Mouse (Mus musculus) lung, embryonic 15.5 days (tissue): ENCODE results near the gene Zfp706. TPM values are rescaled to one million over a fixed set of nuclear protein-coding genes. Genes with fewer than 3 reads are reported as not detected.
A peak's percentile ranks its signal among the peaks of the same experiment; 100 is the strongest.

ENCODE experiments used
- ATAC-seq: fragments of 200-750 bp; cut with Nextera tagmentation; 2 replicates; pipeline ENCODE4 v1.8.0; 2017; ENCODE audit warnings: moderate number of reproducible peaks, borderline replicate concordance; ENCODE audit not compliant: low FRiP score, low TSS enrichment; ENCODE audit errors: extremely low read depth
- H3K27ac ChIP-seq: fragments of 300-500 bp; sonication (generic); 2 replicates; pipeline ENCODE4 v1.5.1; 2015; ENCODE audit warnings: moderate library complexity, mild to moderate bottlenecking, inconsistent platforms
- H3K27me3 ChIP-seq: fragments of 300-500 bp; sonication (generic); 2 replicates; pipeline ENCODE4 v1.6.1; 2015; ENCODE audit warnings: inconsistent platforms
- H3K36me3 ChIP-seq: fragments of 300-500 bp; sonication (generic); 2 replicates; pipeline ENCODE4 v1.6.1; 2015; ENCODE audit warnings: inconsistent platforms
- H3K4me1 ChIP-seq: fragments of 300-500 bp; sonication (generic); 2 replicates; pipeline ENCODE4 v1.6.1; 2015; ENCODE audit warnings: inconsistent platforms
- H3K4me2 ChIP-seq: fragments of 300-500 bp; sonication (generic); 2 replicates; pipeline ENCODE4 v1.6.1; 2015; ENCODE audit warnings: inconsistent platforms, mild to moderate bottlenecking, moderate library complexity
- H3K4me3 ChIP-seq: fragments of 300-500 bp; sonication (generic); 2 replicates; pipeline ENCODE4 v1.5.1; 2015; ENCODE audit warnings: mild to moderate bottlenecking, inconsistent platforms
- H3K9ac ChIP-seq: fragments of 300-500 bp; sonication (generic); 2 replicates; pipeline ENCODE4 v1.6.1; 2015; ENCODE audit warnings: inconsistent platforms
- H3K9me3 ChIP-seq: fragments of 300-500 bp; sonication (generic); 2 replicates; pipeline ENCODE4 v1.6.1; 2016; ENCODE audit warnings: inconsistent platforms
- WGBS: fragments of 180-500 bp; shearing (Covaris S2); methylation state at CpG from one replicate; pipeline ENCODE4 v1.1.7; 2015; 5-methylcytosine and 5-hydroxymethylcytosine counted together
- polyA plus RNA-seq: library from polyadenylated mRNA; unstranded; fragments of >200 nt; fragmentation: Nextera tagmentation; extraction: Ambion mirVana; gene quantifications from 2 replicates; pipeline ENCODE4 v1.2.1, GENCODE M21; 2015

Zfp706 gene
- polyA plus RNA-seq, 1 experiment from 2014 or later = 418 TPM

- no peak for ATAC-seq
These were observed 26.6 kb upstream of the Zfp706 start for GRCm38 (mm10) chr15:37034155-37034554.

GRCm38 (mm10) chr15:37033431-37033830, 25.9 kb upstream of the Zfp706 start:
- Histone ChIP-seq H3K27me3 (no peaks in the 10 kb centered on the region), H3K27ac (no peak overlapping the region), H3K9ac (no peak overlapping the region), H3K4me3 (no peak overlapping the region), H3K36me3 (no peaks in the 10 kb centered on the region), H3K9me3 (no peaks in the 10 kb centered on the region), H3K4me2 (no peak overlapping the region), H3K4me1 (0 out of 2 replicates have a peak, but pooled peaks cover 18% of the 10 kb centered on the region)
- no peak for ATAC-seq
- 87% methylated on average over 2 of the region's 2 CpGs for WGBS

More at GRCm38 (mm10) chr15:37034155-37034554, 26.6 kb upstream of the Zfp706 start:
- Histone ChIP-seq H3K27ac (no peak overlapping the region), H3K36me3 (no peaks in the 10 kb centered on the region), H3K4me1 (0 out of 2 replicates have a peak, but pooled peaks cover 18% of the 10 kb centered on the region), H3K9me3 (no peaks in the 10 kb centered on the region), H3K27me3 (no peaks in the 10 kb centered on the region), H3K9ac (no peak overlapping the region), H3K4me2 (no peak overlapping the region), H3K4me3 (no peak overlapping the region)
- 62% methylated on average over 2 of the region's 2 CpGs for WGBS

- Histone ChIP-seq H3K4me2 (no peak overlapping the region), H3K27me3 (no peaks in the 10 kb centered on the region), H3K9me3 (no peaks in the 10 kb centered on the region), H3K36me3 (no peaks in the 10 kb centered on the region), H3K4me3 (no peak overlapping the region), H3K9ac (no peak overlapping the region), H3K4me1 (0 out of 2 replicates have a peak, but pooled peaks cover 10% of the 10 kb centered on the region), H3K27ac (peak overlapping the region; percentile 0; the same call in 1 of the 2 replicates)
- WGBS = 29% methylated on average over 6 of the region's 6 CpGs
- ATAC-seq = no peak
These were observed 24.0 kb upstream of the Zfp706 start for GRCm38 (mm10) chr15:37031334-37032150.

- WGBS = 40% methylated on average over 3 of the region's 3 CpGs
- H3K4me2 ChIP-seq = no peak overlapping the region
- H3K27me3 ChIP-seq = no peaks in the 10 kb centered on the region
- no peaks in the 10 kb centered on the region for H3K36me3 ChIP-seq
- 0 out of 2 replicates have a peak, but pooled peaks cover 7% of the 10 kb centered on the region for H3K4me1 ChIP-seq
- no peak overlapping the region for H3K9ac ChIP-seq
- no peak overlapping the region for H3K4me3 ChIP-seq
- no peak for ATAC-seq
- H3K27ac ChIP-seq = peak overlapping the region; percentile 0; the same call in 1 of the 2 replicates
- H3K9me3 ChIP-seq = no peaks in the 10 kb centered on the region
These were observed 23.4 kb upstream of the Zfp706 start for GRCm38 (mm10) chr15:37030929-37031328.

GRCm38 (mm10) chr15:37027956-37028355, 20.4 kb upstream of the Zfp706 start:
- H3K9ac ChIP-seq = no peak overlapping the region
- H3K27ac ChIP-seq = no peak overlapping the region
- no peaks in the 10 kb centered on the region for H3K36me3 ChIP-seq
- H3K4me3 ChIP-seq = no peak overlapping the region
- H3K4me1 ChIP-seq = 0 out of 2 replicates have a peak, but pooled peaks cover 7% of the 10 kb centered on the region
- no peak overlapping the region for H3K4me2 ChIP-seq
- no peak for ATAC-seq
- H3K27me3 ChIP-seq = no peaks in the 10 kb centered on the region
- H3K9me3 ChIP-seq = no peaks in the 10 kb centered on the region

GRCm38 (mm10) chr15:37026458-37026857, 18.9 kb upstream of the Zfp706 start:
- Histone ChIP-seq H3K4me3 (no peak overlapping the region), H3K4me2 (no peak overlapping the region), H3K4me1 (0 out of 2 replicates have a peak, but pooled peaks cover 7% of the 10 kb centered on the region), H3K27ac (no peak overlapping the region), H3K9me3 (no peaks in the 10 kb centered on the region), H3K27me3 (no peaks in the 10 kb centered on the region), H3K36me3 (no peaks in the 10 kb centered on the region), H3K9ac (no peak overlapping the region)
- no peak for ATAC-seq
- 81% methylated on average over 4 of the region's 4 CpGs for WGBS

GRCm38 (mm10) chr15:37020581-37021245, 13.1 kb upstream of the Zfp706 start:
- H3K9me3 ChIP-seq = no peaks in the 10 kb centered on the region
- H3K4me2 ChIP-seq = no peak overlapping the region
- no peaks in the 10 kb centered on the region for H3K36me3 ChIP-seq
- H3K4me1 ChIP-seq = no peaks in the 10 kb centered on the region
- H3K27me3 ChIP-seq = no peaks in the 10 kb centered on the region
- no peak overlapping the region for H3K4me3 ChIP-seq
- ATAC-seq = no peak
- no peak overlapping the region for H3K27ac ChIP-seq
- no peak overlapping the region for H3K9ac ChIP-seq

GRCm38 (mm10) chr15:37019434-37019833, 11.9 kb upstream of the Zfp706 start:
- Histone ChIP-seq H3K9me3 (no peaks in the 10 kb centered on the region), H3K36me3 (no peaks in the 10 kb centered on the region), H3K27me3 (no peaks in the 10 kb centered on the region), H3K4me3 (no peak overlapping the region), H3K4me2 (no peak overlapping the region), H3K4me1 (no peaks in the 10 kb centered on the region), H3K27ac (no peak overlapping the region), H3K9ac (no peak overlapping the region)
- 67% methylated on average over 3 of the region's 3 CpGs for WGBS
- ATAC-seq = no peak

GRCm38 (mm10) chr15:37011897-37012296, 4.3 kb upstream of the Zfp706 start:
- H3K4me3 ChIP-seq = no peak overlapping the region
- no peaks in the 10 kb centered on the region for H3K27me3 ChIP-seq
- H3K9me3 ChIP-seq = no peaks in the 10 kb centered on the region
- no peak overlapping the region for H3K4me2 ChIP-seq
- ATAC-seq = no peak
- no peaks in the 10 kb centered on the region for H3K36me3 ChIP-seq
- WGBS = 86% methylated on average over 7 of the region's 7 CpGs
- no peak overlapping the region for H3K9ac ChIP-seq
- no peak overlapping the region for H3K27ac ChIP-seq
- H3K4me1 ChIP-seq = peaks cover 5% of the 10 kb centered on the region; the same call in 1 of the 2 replicates

- WGBS = 30% methylated on average over 3 of the region's 3 CpGs
- no peaks in the 10 kb centered on the region for H3K9me3 ChIP-seq
- no peak overlapping the region for H3K4me2 ChIP-seq
- no peak for ATAC-seq
- H3K36me3 ChIP-seq = no peaks in the 10 kb centered on the region
- no peaks in the 10 kb centered on the region for H3K27me3 ChIP-seq
- H3K9ac ChIP-seq = no peak overlapping the region
- H3K27ac ChIP-seq = no peak overlapping the region
- H3K4me3 ChIP-seq = no peak overlapping the region
- peaks cover 5% of the 10 kb centered on the region; the same call in 1 of the 2 replicates for H3K4me1 ChIP-seq
These were observed 3.7 kb upstream of the Zfp706 start for GRCm38 (mm10) chr15:37011316-37011715.

GRCm38 (mm10) chr15:37008546-37008945, 973 bp upstream of the Zfp706 start:
- Histone ChIP-seq H3K9ac (no peak overlapping the region), H3K27ac (no peak overlapping the region), H3K4me3 (no peak overlapping the region), H3K9me3 (no peaks in the 10 kb centered on the region), H3K27me3 (no peaks in the 10 kb centered on the region), H3K36me3 (0 out of 2 replicates have a peak, but pooled peaks cover 3% of the 10 kb centered on the region), H3K4me1 (peaks cover 24% of the 10 kb centered on the region), H3K4me2 (no peak overlapping the region)
- no peak for ATAC-seq

GRCm38 (mm10) chr15:37007959-37008419, 416 bp upstream of the Zfp706 start:
- ATAC-seq = no peak
- H3K9ac ChIP-seq = peak overlapping the region; percentile 95
- H3K4me1 ChIP-seq = peaks cover 24% of the 10 kb centered on the region
- peak overlapping the region; percentile 93 for H3K27ac ChIP-seq
- peak overlapping the region; percentile 85 for H3K4me3 ChIP-seq
- H3K9me3 ChIP-seq = no peaks in the 10 kb centered on the region
- peaks cover 8% of the 10 kb centered on the region for H3K36me3 ChIP-seq
- H3K27me3 ChIP-seq = no peaks in the 10 kb centered on the region
- H3K4me2 ChIP-seq = peak overlapping the region; percentile 64
- WGBS = 27% methylated on average over 8 of the region's 8 CpGs
